Mouse (Mus musculus): ENCODE measurements around the gene Ptpn11. TPM values are rescaled to one million over a fixed set of nuclear protein-coding genes. Genes with fewer than 3 reads are reported as not detected.

Ptpn11 gene
- polyA plus RNA-seq, 1 experiment from 2014 or later = 22.9 TPM

GRCm38 (mm10) chr5:121087733-121088132 lies 103.5 kb downstream of the Ptpn11 start:
- Histone ChIP-seq H3K4me1 (replicated peaks) (no peaks in the 10 kb centered on the region), H3K4me3 (no peak overlapping the region), H3K27me3 (replicated peaks) (no peaks in the 10 kb centered on the region), H3K9ac (no peak overlapping the region), H3K27ac (ENCODE audit: poor library complexity, severe bottlenecking) (no peak overlapping the region), H3K4me2 (no peak overlapping the region), H3K36me3 (no peaks in the 10 kb centered on the region), H3K9me3 (replicated peaks) (peaks cover 11% of the 10 kb centered on the region)
- 62% methylated on average over 7 of the region's 7 CpGs for WGBS
- no peak for ATAC-seq (ENCODE audit: insufficient number of reproducible peaks, low FRiP score)

- no peak overlapping the region for H3K4me3 ChIP-seq
- H3K9ac ChIP-seq = no peak overlapping the region
- no peaks in the 10 kb centered on the region for H3K36me3 ChIP-seq
- H3K4me1 ChIP-seq (replicated peaks) = no peaks in the 10 kb centered on the region
- 0 out of 2 replicates have a peak, but pooled peaks cover 4% of the 10 kb centered on the region for H3K9me3 ChIP-seq (replicated peaks)
- 83% methylated on average over 7 of the region's 7 CpGs for WGBS
- no peak overlapping the region for H3K4me2 ChIP-seq
- ATAC-seq (ENCODE audit: insufficient number of reproducible peaks, low FRiP score) = no peak
- H3K27me3 ChIP-seq (replicated peaks) = no peaks in the 10 kb centered on the region
- H3K27ac ChIP-seq (ENCODE audit: poor library complexity, severe bottlenecking) = no peak overlapping the region
Measured at GRCm38 (mm10) chr5:121082605-121083004, 108.6 kb downstream of the Ptpn11 start.

- no peak for ATAC-seq (ENCODE audit: insufficient number of reproducible peaks, low FRiP score)
- H3K9me3 ChIP-seq (replicated peaks) = 0 out of 2 replicates have a peak, but pooled peaks cover 4% of the 10 kb centered on the region
- no peak overlapping the region for H3K4me3 ChIP-seq
- H3K4me1 ChIP-seq (replicated peaks) = no peaks in the 10 kb centered on the region
- WGBS = 68% methylated on average over 5 of the region's 5 CpGs
- no peak overlapping the region for H3K9ac ChIP-seq
- no peak overlapping the region for H3K27ac ChIP-seq (ENCODE audit: poor library complexity, severe bottlenecking)
- H3K4me2 ChIP-seq = no peak overlapping the region
- H3K27me3 ChIP-seq (replicated peaks) = no peaks in the 10 kb centered on the region
- H3K36me3 ChIP-seq = no peaks in the 10 kb centered on the region
Measured at GRCm38 (mm10) chr5:121081754-121082153, 109.4 kb downstream of the Ptpn11 start.

Other genes with a start within 250 kb of the Ptpn11 start
- gene Rph3a, start 181.3 kb downstream of the Ptpn11 start, polyA plus RNA-seq (2016; fragmentation: Nextera tagmentation; extraction: Ambion mirVana) = not detected in 2 replicates
- gene Rpl6, start 13.1 kb upstream of the Ptpn11 start, polyA plus RNA-seq (2016; fragmentation: Nextera tagmentation; extraction: Ambion mirVana) = 377 and 402 TPM in 2 replicates
- 5.1 and 6.8 TPM in 2 replicates for gene Hectd4, start 28.8 kb upstream of the Ptpn11 start, polyA plus RNA-seq (2016; fragmentation: Nextera tagmentation; extraction: Ambion mirVana)
- gene Trafd1, start 194.2 kb upstream of the Ptpn11 start, polyA plus RNA-seq (2016; fragmentation: Nextera tagmentation; extraction: Ambion mirVana) = 82.6 and 83.4 TPM in 2 replicates
- 37.5 and 39.1 TPM in 2 replicates for gene Naa25, start 206.5 kb upstream of the Ptpn11 start, polyA plus RNA-seq (2016; fragmentation: Nextera tagmentation; extraction: Ambion mirVana)

Measured in heart, embryonic 12.5 days (tissue).